Mouse (Mus musculus) limb, embryonic 13.5 days (tissue): ENCODE measurements around the gene Prlh. TPM values are rescaled to one million over a fixed set of nuclear protein-coding genes. Genes with fewer than 3 reads are reported as not detected.
A peak's percentile ranks its signal among the peaks of the same experiment; 100 is the strongest.

Experiments
- ATAC-seq: fragments of 200-750 bp; cut with Nextera tagmentation; 2 replicates; pipeline ENCODE4 v1.8.0; 2017; ENCODE audit warnings: low read depth, moderate number of reproducible peaks, moderate TSS enrichment; ENCODE audit not compliant: low FRiP score
- H3K27ac ChIP-seq: fragments of 300-500 bp; sonication (generic); 2 replicates; pipeline ENCODE4 v1.5.1; 2015; ENCODE audit warnings: inconsistent platforms, mild to moderate bottlenecking, moderate library complexity
- H3K27me3 ChIP-seq: fragments of 300-500 bp; sonication (generic); 2 replicates; pipeline ENCODE4 v1.6.1; 2015; ENCODE audit warnings: mild to moderate bottlenecking, inconsistent platforms
- H3K36me3 ChIP-seq: fragments of 300-500 bp; sonication (generic); 2 replicates; pipeline ENCODE4 v1.6.1; 2015; ENCODE audit warnings: inconsistent platforms, mild to moderate bottlenecking, moderate library complexity
- H3K4me1 ChIP-seq: fragments of 300-500 bp; sonication (generic); 2 replicates; pipeline ENCODE4 v1.6.1; 2015; ENCODE audit warnings: inconsistent platforms
- H3K4me2 ChIP-seq: fragments of 300-500 bp; sonication (generic); replicated peaks from 2 replicates; pipeline ENCODE4 v1.6.1; 2015; ENCODE audit warnings: inconsistent platforms, mild to moderate bottlenecking, moderate library complexity
- H3K4me3 ChIP-seq: fragments of 300-500 bp; sonication (generic); 2 replicates; pipeline ENCODE4 v1.5.1; 2015; ENCODE audit warnings: moderate library complexity, mild to moderate bottlenecking, inconsistent platforms
- H3K9ac ChIP-seq: fragments of 300-500 bp; sonication (generic); 2 replicates; pipeline ENCODE4 v1.6.1; 2015; ENCODE audit warnings: mild to moderate bottlenecking, inconsistent platforms
- H3K9me3 ChIP-seq: fragments of 300-500 bp; sonication (generic); 2 replicates; pipeline ENCODE4 v1.6.1; 2016; ENCODE audit warnings: inconsistent platforms
- WGBS: fragments of 180-500 bp; shearing (Covaris S2); methylation state at CpG from one replicate; pipeline ENCODE4 v1.1.7; 2015; 5-methylcytosine and 5-hydroxymethylcytosine counted together
- polyA plus RNA-seq: library from polyadenylated mRNA; unstranded; fragments of >200 nt; fragmentation: Nextera tagmentation; extraction: Ambion mirVana; gene quantifications from 2 replicates; pipeline ENCODE4 v1.2.1, GENCODE M21; 2015

The Prlh gene
- polyA plus RNA-seq, 1 experiment from 2014 or later = not detected

DNA sequence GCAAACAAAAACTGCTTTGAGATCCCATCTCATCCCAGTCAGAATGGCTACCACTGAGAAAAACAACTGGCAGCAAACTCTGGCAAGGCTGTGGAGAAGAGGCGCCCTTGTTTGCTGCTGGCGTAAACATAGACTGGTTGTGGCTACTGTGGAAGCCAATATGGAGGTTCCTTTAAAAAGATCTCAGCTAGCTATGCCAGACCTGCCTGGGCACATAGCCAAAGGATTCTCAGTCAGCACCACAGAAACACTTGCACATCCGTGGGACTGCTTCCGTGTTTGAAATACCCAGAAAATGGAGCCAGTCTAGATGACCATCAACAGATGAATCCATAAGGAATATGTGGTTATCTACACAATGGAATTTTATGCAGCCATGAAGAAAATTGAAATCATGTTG is 26.9 kb upstream of the Prlh start:
- Histone ChIP-seq H3K27ac (no peak overlapping the region), H3K9ac (no peak overlapping the region), H3K27me3 (peaks cover 15% of the 10 kb centered on the region; the same call in 1 of the 2 replicates), H3K4me1 (peaks cover 19% of the 10 kb centered on the region), H3K4me3 (no peak overlapping the region), H3K9me3 (no peaks in the 10 kb centered on the region), H3K36me3 (no peaks in the 10 kb centered on the region), H3K4me2 (no peak overlapping the region)
- 91% methylated on average over 4 of the region's 4 CpGs for WGBS
- no peak for ATAC-seq

GRCm38 (mm10) chr1:90927308-90927707 is 25.6 kb upstream of the Prlh start:
- no peak for ATAC-seq
- no peaks in the 10 kb centered on the region for H3K9me3 ChIP-seq
- H3K9ac ChIP-seq = no peak overlapping the region
- peak overlapping the region; percentile 86 for H3K4me2 ChIP-seq
- 39% methylated on average over 15 of the region's 15 CpGs for WGBS
- peaks cover 15% of the 10 kb centered on the region; the same call in 1 of the 2 replicates for H3K27me3 ChIP-seq
- H3K4me1 ChIP-seq = peaks cover 19% of the 10 kb centered on the region
- 0 out of 2 replicates have a peak overlapping the region, but pooled peaks have one; percentile 40 for H3K4me3 ChIP-seq
- no peaks in the 10 kb centered on the region for H3K36me3 ChIP-seq
- no peak overlapping the region for H3K27ac ChIP-seq

GRCm38 (mm10) chr1:90927929-90928574 is 24.9 kb upstream of the Prlh start:
- H3K4me2 ChIP-seq = peak overlapping the region; percentile 86
- H3K9me3 ChIP-seq = no peaks in the 10 kb centered on the region
- WGBS = 2% methylated on average over 23 of the region's 23 CpGs
- H3K36me3 ChIP-seq = no peaks in the 10 kb centered on the region
- peak overlapping the region; percentile 57 for H3K9ac ChIP-seq
- ATAC-seq = 0 out of 2 replicates have a peak, but pooled peaks have one; percentile 36
- peak overlapping the region; percentile 28; the same call in 1 of the 2 replicates for H3K27ac ChIP-seq
- peak overlapping the region; percentile 40 for H3K4me3 ChIP-seq
- peaks cover 19% of the 10 kb centered on the region for H3K4me1 ChIP-seq
- peaks cover 15% of the 10 kb centered on the region; the same call in 1 of the 2 replicates for H3K27me3 ChIP-seq

GRCm38 (mm10) chr1:90928575-90928934 is 24.4 kb upstream of the Prlh start:
- 3% methylated on average over 6 of the region's 6 CpGs for WGBS
- peak overlapping the region; percentile 57; the same call in 1 of the 2 replicates for H3K9ac ChIP-seq
- H3K9me3 ChIP-seq = no peaks in the 10 kb centered on the region
- no peak overlapping the region for H3K27ac ChIP-seq
- H3K4me2 ChIP-seq = peak overlapping the region; percentile 86
- peaks cover 19% of the 10 kb centered on the region for H3K4me1 ChIP-seq
- H3K27me3 ChIP-seq = peaks cover 15% of the 10 kb centered on the region; the same call in 1 of the 2 replicates
- peak; percentile 76; the same call in 1 of the 2 replicates for ATAC-seq
- no peaks in the 10 kb centered on the region for H3K36me3 ChIP-seq
- H3K4me3 ChIP-seq = peak overlapping the region; percentile 40

- Histone ChIP-seq H3K9me3 (no peaks in the 10 kb centered on the region), H3K27ac (no peak overlapping the region), H3K4me1 (peaks cover 8% of the 10 kb centered on the region), H3K4me3 (no peak overlapping the region), H3K4me2 (no peak overlapping the region), H3K36me3 (no peaks in the 10 kb centered on the region), H3K9ac (no peak overlapping the region), H3K27me3 (peaks cover 3% of the 10 kb centered on the region; the same call in 1 of the 2 replicates)
- WGBS = 72% methylated on average over 5 of the region's 5 CpGs
- no peak for ATAC-seq
These were observed 19.9 kb upstream of the Prlh start for GRCm38 (mm10) chr1:90933001-90933400.

DNA sequence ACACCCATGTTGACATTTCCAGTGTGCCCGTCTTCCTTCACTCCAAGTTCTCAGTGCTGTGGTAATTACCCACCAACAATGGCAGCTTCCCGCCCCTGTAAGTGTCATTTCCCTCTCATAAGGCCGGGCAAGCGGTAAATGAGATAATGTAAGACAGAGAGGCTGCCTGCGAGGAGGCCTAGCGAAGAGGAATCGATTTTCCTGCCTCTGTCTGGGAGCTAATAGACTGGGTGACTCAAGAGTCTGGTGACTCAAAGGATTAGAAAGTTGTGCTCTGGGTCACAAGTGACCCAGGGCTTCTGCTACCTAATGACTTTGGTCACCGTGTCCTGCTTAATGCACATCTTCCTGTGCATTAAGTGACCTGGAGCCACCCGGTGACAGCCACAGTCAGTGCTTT is 15.9 kb upstream of the Prlh start:
- Histone ChIP-seq H3K4me3 (no peak overlapping the region), H3K4me1 (no peaks in the 10 kb centered on the region), H3K9me3 (no peaks in the 10 kb centered on the region), H3K27ac (no peak overlapping the region), H3K4me2 (no peak overlapping the region), H3K27me3 (no peaks in the 10 kb centered on the region), H3K9ac (no peak overlapping the region), H3K36me3 (no peaks in the 10 kb centered on the region)
- WGBS = 63% methylated on average over 9 of the region's 9 CpGs
- no peak for ATAC-seq

- no peak overlapping the region for H3K4me3 ChIP-seq
- ATAC-seq = no peak
- H3K4me2 ChIP-seq = no peak overlapping the region
- no peaks in the 10 kb centered on the region for H3K9me3 ChIP-seq
- H3K4me1 ChIP-seq = no peaks in the 10 kb centered on the region
- 83% methylated on average over 4 of the region's 4 CpGs for whole genome bisulfite sequencing
- no peaks in the 10 kb centered on the region for H3K36me3 ChIP-seq
- H3K27ac ChIP-seq = no peak overlapping the region
- H3K9ac ChIP-seq = no peak overlapping the region
- H3K27me3 ChIP-seq = no peaks in the 10 kb centered on the region
These were observed 12.9 kb upstream of the Prlh start for GRCm38 (mm10) chr1:90939980-90940379.

GRCm38 (mm10) chr1:90945171-90945570 is 7.7 kb upstream of the Prlh start:
- no peaks in the 10 kb centered on the region for H3K9me3 ChIP-seq
- WGBS = 68% methylated on average over 10 of the region's 10 CpGs

GRCm38 (mm10) chr1:90947252-90947651 is 5.7 kb upstream of the Prlh start:
- no peak overlapping the region for H3K4me3 ChIP-seq
- no peak overlapping the region for H3K4me2 ChIP-seq
- H3K9me3 ChIP-seq = no peaks in the 10 kb centered on the region
- no peaks in the 10 kb centered on the region for H3K27me3 ChIP-seq
- ATAC-seq = no peak
- H3K4me1 ChIP-seq = no peaks in the 10 kb centered on the region
- WGBS = 72% methylated on average over 2 of the region's 2 CpGs
- no peak overlapping the region for H3K27ac ChIP-seq
- no peak overlapping the region for H3K9ac ChIP-seq
- no peaks in the 10 kb centered on the region for H3K36me3 ChIP-seq

More at GRCm38 (mm10) chr1:90945171-90945570, 7.7 kb upstream of the Prlh start:
- Histone ChIP-seq H3K9ac (no peak overlapping the region), H3K36me3 (no peaks in the 10 kb centered on the region), H3K4me2 (no peak overlapping the region), H3K27ac (no peak overlapping the region), H3K4me3 (no peak overlapping the region), H3K4me1 (no peaks in the 10 kb centered on the region), H3K27me3 (no peaks in the 10 kb centered on the region)
- no peak for ATAC-seq

DNA sequence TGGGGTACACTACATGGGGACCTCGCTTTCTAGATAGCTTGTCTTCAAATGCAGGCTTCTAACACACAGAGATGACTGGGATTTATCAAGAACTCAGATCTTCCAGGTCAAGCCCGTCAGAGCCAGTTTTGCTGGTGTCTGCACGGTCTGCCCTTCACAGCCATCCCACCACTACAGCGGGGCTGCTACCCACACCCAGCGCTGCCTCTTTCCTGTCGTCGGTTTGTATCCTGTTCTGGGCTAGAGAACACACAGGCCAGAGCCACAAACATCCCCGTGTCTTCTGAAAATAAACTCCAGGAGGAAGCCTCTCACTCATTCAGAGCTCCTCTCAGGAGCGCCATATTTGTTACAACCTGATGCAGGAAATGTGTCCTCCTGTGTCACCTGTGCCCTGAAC is 3.6 kb upstream of the Prlh start:
- Histone ChIP-seq H3K9ac (no peak overlapping the region), H3K4me3 (no peak overlapping the region), H3K4me2 (no peak overlapping the region), H3K4me1 (peaks cover 3% of the 10 kb centered on the region; the same call in 1 of the 2 replicates), H3K27ac (no peak overlapping the region), H3K27me3 (no peaks in the 10 kb centered on the region), H3K9me3 (no peaks in the 10 kb centered on the region), H3K36me3 (no peaks in the 10 kb centered on the region)
- ATAC-seq = no peak
- 68% methylated on average over 9 of the region's 9 CpGs for WGBS

GRCm38 (mm10) chr1:90951670-90952069 is 1.2 kb upstream of the Prlh start:
- peaks cover 3% of the 10 kb centered on the region; the same call in 1 of the 2 replicates for H3K4me1 ChIP-seq
- no peaks in the 10 kb centered on the region for H3K9me3 ChIP-seq
- no peaks in the 10 kb centered on the region for H3K36me3 ChIP-seq
- WGBS = 76% methylated on average over 7 of the region's 7 CpGs
- H3K4me2 ChIP-seq = no peak overlapping the region
- H3K9ac ChIP-seq = no peak overlapping the region
- H3K27me3 ChIP-seq = no peaks in the 10 kb centered on the region
- ATAC-seq = no peak
- no peak overlapping the region for H3K4me3 ChIP-seq
- H3K27ac ChIP-seq = no peak overlapping the region

- Histone ChIP-seq H3K4me2 (no peak overlapping the region), H3K4me3 (no peak overlapping the region), H3K36me3 (no peaks in the 10 kb centered on the region), H3K9me3 (no peaks in the 10 kb centered on the region), H3K9ac (peak overlapping the region; percentile 13; the same call in 1 of the 2 replicates), H3K27me3 (peaks cover 10% of the 10 kb centered on the region; the same call in 1 of the 2 replicates), H3K4me1 (peaks cover 3% of the 10 kb centered on the region; the same call in 1 of the 2 replicates), H3K27ac (no peak overlapping the region)
- WGBS = 73% methylated on average over 11 of the region's 11 CpGs
- no peak for ATAC-seq
These were observed 780 bp downstream of the Prlh start for GRCm38 (mm10) chr1:90953688-90954087.
